10 mouse cellular contexts compared by ENCODE assay signal in genomic region chr15:89241025-89241424, GRCm38 (mm10). TPM values are rescaled to one million over a fixed set of nuclear protein-coding genes. Genes with fewer than 3 reads are reported as not detected.
DNase-seq lines count a peak whose midpoint lies in the region; ATAC-seq and TF ChIP-seq lines count a peak whose summit lies in the region.
"Had no signal": no experiment of that assay in that cellular context is flagged by ENCODE, and none has a peak within 500 bp of the region (broad histone marks: within the 10 kb centered on the region; RNA-seq: fewer than 3 reads in every experiment).

No protein-coding gene starts in this region.

- no peak for TF ChIP-seq CTCF in thymus, adult 2 months (IDR thresholded peaks at IDR 0.05; ENCODE audit: borderline replicate concordance, control insufficient read depth, extremely low read depth, insufficient read depth, low read length, poor library complexity)
- peak; percentile 68 for TF ChIP-seq CTCF in stomach, postnatal 0 days (IDR thresholded peaks at IDR 0.05; ENCODE audit: low read depth)

- H3K4me3 ChIP-seq in kidney, embryonic 16.5 days (ENCODE audit: low read length), result no peak overlapping the region
- no peak overlapping the region for H3K4me3 ChIP-seq in thymus, adult 2 months (ENCODE audit: control insufficient read depth, insufficient read depth, low read length)
- no peak overlapping the region for H3K4me3 ChIP-seq in stomach, postnatal 0 days (ENCODE audit: low read depth, low read length)
- H3K4me3 ChIP-seq: heart, embryonic 15.5 days had no signal

- WGBS in kidney, embryonic 16.5 days, result 74% methylated on average over 2 of the region's 2 CpGs
- WGBS in thymus, adult 2 months, result 94% methylated on average over 2 of the region's 2 CpGs
- 58% methylated on average over 2 of the region's 2 CpGs for WGBS in stomach, postnatal 0 days

- H3K4me1 ChIP-seq in kidney, embryonic 16.5 days (ENCODE audit: insufficient read depth, low read length), result no peaks in the 10 kb centered on the region
- H3K4me1 ChIP-seq in thymus, adult 2 months (replicated peaks; ENCODE audit: control insufficient read depth, insufficient read depth, low read length), result peaks cover 4% of the 10 kb centered on the region
- H3K4me1 ChIP-seq in stomach, postnatal 0 days (replicated peaks; ENCODE audit: control insufficient read depth, insufficient read depth), result no peaks in the 10 kb centered on the region

- no peaks in the 10 kb centered on the region for H3K9me3 ChIP-seq in kidney, embryonic 16.5 days (ENCODE audit: low read length)
- no peaks in the 10 kb centered on the region for H3K9me3 ChIP-seq in stomach, postnatal 0 days (ENCODE audit: control insufficient read depth, low read length)
- H3K9me3 ChIP-seq: heart, embryonic 15.5 days had no signal

- H3K36me3 ChIP-seq in kidney, embryonic 16.5 days (ENCODE audit: insufficient read depth, low read length), result peaks cover 13% of the 10 kb centered on the region; the same call in 1 of the 2 replicates
- peaks cover 26% of the 10 kb centered on the region for H3K36me3 ChIP-seq in thymus, adult 2 months (ENCODE audit: control insufficient read depth, insufficient read depth, low read length)
- H3K36me3 ChIP-seq in stomach, postnatal 0 days (ENCODE audit: control insufficient read depth, insufficient read depth, low read length), result no peaks in the 10 kb centered on the region

- no peak overlapping the region for H3K9ac ChIP-seq in kidney, embryonic 16.5 days (replicated peaks; ENCODE audit: low read length)
- H3K9ac ChIP-seq in stomach, postnatal 0 days (ENCODE audit: low read length), result no peak overlapping the region
- H3K9ac ChIP-seq: heart, embryonic 15.5 days had no signal

- DNase-seq in CD4-positive, CD25-positive, alpha-beta regulatory T cell, adult 2 months (ENCODE audit: low read depth, low spot score), result peak; percentile 56
- peak; percentile 27 for DNase-seq in kidney, adult 9 months
- DNase-seq in thymus, adult 2 months, result peak; percentile 12
- DNase-seq in thymus, adult 18-20 months, result no peak
- DNase-seq in stomach, postnatal 0 days (ENCODE audit: low spot score), result no peak
- DNase-seq in gastrocnemius, postnatal 14 days, result no peak

- no peaks in the 10 kb centered on the region for H3K27me3 ChIP-seq in kidney, embryonic 16.5 days (ENCODE audit: insufficient read depth, low read length)
- H3K27me3 ChIP-seq in thymus, adult 2 months (ENCODE audit: control insufficient read depth, insufficient read depth, low read length), result no peaks in the 10 kb centered on the region
- H3K27me3 ChIP-seq in stomach, postnatal 0 days (ENCODE audit: control insufficient read depth, insufficient read depth, low read length), result no peaks in the 10 kb centered on the region
- H3K27me3 ChIP-seq: heart, embryonic 15.5 days had no signal

- no peak overlapping the region for H3K27ac ChIP-seq in kidney, embryonic 16.5 days (ENCODE audit: low read length)
- H3K27ac ChIP-seq in thymus, adult 2 months (ENCODE audit: control insufficient read depth, insufficient read depth, low read length), result no peak overlapping the region
- no peak overlapping the region for H3K27ac ChIP-seq in stomach, postnatal 0 days (replicated peaks)

- no peak overlapping the region for H3K4me2 ChIP-seq in kidney, embryonic 16.5 days (replicated peaks; ENCODE audit: low read depth, low read length)
- H3K4me2 ChIP-seq in stomach, postnatal 0 days (replicated peaks; ENCODE audit: low read depth), result no peak overlapping the region
- H3K4me2 ChIP-seq: heart, embryonic 15.5 days had no signal

- no peak for TF ChIP-seq EP300 in stomach, postnatal 0 days (optimal IDR thresholded peaks at IDR 0.05)

- intact Hi-C loops in gastrocnemius, postnatal 14 days (cut with DNase I; ENCODE audit: low total_unique reads), result no loop called here

- no peak for ATAC-seq in CD4-positive, CD25-positive, alpha-beta regulatory T cell, adult 4 months
- no peak for ATAC-seq in kidney, embryonic 16.5 days (ENCODE audit: low FRiP score, low TSS enrichment)
- ATAC-seq in stomach, postnatal 0 days (ENCODE audit: low FRiP score, low TSS enrichment), result no peak
- ATAC-seq: inflammation-experienced regulatory T-cells, adult 6 months had no signal

- no peak for TF ChIP-seq POLR2A in thymus, adult 2 months (IDR thresholded peaks at IDR 0.05; ENCODE audit: control insufficient read depth, extremely low read depth, insufficient read depth, low read length, poor library complexity)

RNA-seq across cellular contexts. Expression of gene Ppp6r2, which starts 29.7 kb away (rescaled TPM):
- 10 to 100 TPM; 25.3 to 28.0 TPM for polyA plus RNA-seq in CD4-positive, CD25-positive, alpha-beta regulatory T cell, adult 4 months (2017; shearing (Covaris generic))
- polyA plus RNA-seq in kidney, embryonic 16.5 days (2015; fragmentation: Nextera tagmentation; extraction: Ambion mirVana), result 24.0 and 26.7 TPM in 2 replicates
- polyA plus RNA-seq in thymus, adult 2 months (2012; rRNA removed), result 299 and 592 TPM in 2 replicates
- polyA plus RNA-seq in stomach, postnatal 0 days (2015; fragmentation: Nextera tagmentation; extraction: Ambion mirVana), result 16.2 and 17.2 TPM in 2 replicates
- 10 to 100 TPM; 56.2 to 57.3 TPM for total RNA-seq in gastrocnemius, postnatal 14 days (2021)

RNA-seq across cellular contexts. Expression of gene Dennd6b, which starts 44.7 kb away (rescaled TPM):
- polyA plus RNA-seq in CD4-positive, CD25-positive, alpha-beta regulatory T cell, adult 4 months (2017; shearing (Covaris generic)), result 10 to 100 TPM; 13.5 to 18.4 TPM
- 20.4 and 21.9 TPM in 2 replicates for polyA plus RNA-seq in kidney, embryonic 16.5 days (2015; fragmentation: Nextera tagmentation; extraction: Ambion mirVana)
- 42.3 and 50.1 TPM in 2 replicates for polyA plus RNA-seq in thymus, adult 2 months (2012; rRNA removed)
- polyA plus RNA-seq in stomach, postnatal 0 days (2015; fragmentation: Nextera tagmentation; extraction: Ambion mirVana), result 4.1 and 5.3 TPM in 2 replicates
- total RNA-seq in gastrocnemius, postnatal 14 days (2021), result 1 to 10 TPM; 4.1 to 5.4 TPM

Comparison
In these comparisons a context has a peak if more than half of its experiments do, and no peak if none do; other contexts are left out.
1. DNase-seq: peak in CD4-positive, CD25-positive, alpha-beta regulatory T cell, adult 2 months (single experiment), kidney, adult 9 months (single experiment) and thymus, adult 2 months (single experiment); none in thymus, adult 18-20 months (0 of 2), stomach, postnatal 0 days (single experiment) and gastrocnemius, postnatal 14 days (single experiment).
2. RNA of gene Ppp6r2, which starts 29.7 kb away (polyA plus RNA-seq): 299 to 592 TPM in thymus, adult 2 months; 25.3 to 28.0 TPM in CD4-positive, CD25-positive, alpha-beta regulatory T cell, adult 4 months, 24.0 to 26.7 TPM in kidney, embryonic 16.5 days and 16.2 to 17.2 TPM in stomach, postnatal 0 days; every median in the first group is over 10 times any median in the second.